Mouse (Mus musculus) activated CD4-positive, CD25-positive, alpha-beta regulatory T cell, adult 4 months (primary cell): ENCODE measurements at regions not wholly inside any gene's neighbourhood (a gene's known extent, or its start where the extent isn't known, plus 50 kb on each side); places are given as distances from the start of the nearest gene placed in this dataset.

ENCODE experiments used
- ATAC-seq: one replicate; pipeline ENCODE4 v1.8.0; 2017

- ATAC-seq: no peak
These were observed 109.6 kb upstream of the Sall1 start for GRCm38 (mm10) chr8:89153605-89154004.

DNA sequence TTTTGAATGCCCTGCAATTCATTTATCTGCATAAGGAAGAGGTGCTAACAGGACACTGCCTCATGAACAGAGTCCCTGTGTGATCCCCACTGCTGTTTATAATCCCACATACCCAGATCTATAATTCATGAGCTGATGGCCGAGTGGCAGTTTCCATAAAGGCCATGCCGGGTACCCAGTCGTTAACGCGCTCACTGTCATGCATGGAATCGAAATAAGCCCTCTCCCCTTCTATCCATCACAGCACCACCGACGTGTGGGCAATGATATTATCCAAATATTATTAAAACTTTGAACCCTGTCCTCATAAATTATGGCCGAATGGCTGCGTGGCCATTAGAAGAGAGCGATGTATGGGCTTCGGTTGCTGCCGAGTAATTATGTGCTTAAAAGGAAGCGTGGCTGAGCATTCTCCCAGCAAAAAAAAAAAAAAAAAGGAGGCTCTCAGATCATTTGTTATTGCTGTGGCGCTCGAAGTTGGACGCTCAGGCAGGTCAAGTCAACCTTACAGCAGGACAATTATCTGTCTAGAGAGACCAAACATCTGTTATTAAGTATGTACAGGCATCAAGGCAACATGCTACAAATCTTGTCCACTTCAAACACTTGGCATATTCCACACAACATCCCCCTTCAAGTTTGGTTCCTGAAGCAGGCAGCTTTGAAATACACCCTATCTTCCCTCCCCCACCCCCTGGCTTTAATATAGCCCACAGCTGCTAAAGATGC lies 109.1 kb upstream of the Sall1 start:
- ATAC-seq: no peak

- ATAC-seq: no peak
These were observed 108.4 kb upstream of the Sall1 start for GRCm38 (mm10) chr8:89152331-89152730.

DNA sequence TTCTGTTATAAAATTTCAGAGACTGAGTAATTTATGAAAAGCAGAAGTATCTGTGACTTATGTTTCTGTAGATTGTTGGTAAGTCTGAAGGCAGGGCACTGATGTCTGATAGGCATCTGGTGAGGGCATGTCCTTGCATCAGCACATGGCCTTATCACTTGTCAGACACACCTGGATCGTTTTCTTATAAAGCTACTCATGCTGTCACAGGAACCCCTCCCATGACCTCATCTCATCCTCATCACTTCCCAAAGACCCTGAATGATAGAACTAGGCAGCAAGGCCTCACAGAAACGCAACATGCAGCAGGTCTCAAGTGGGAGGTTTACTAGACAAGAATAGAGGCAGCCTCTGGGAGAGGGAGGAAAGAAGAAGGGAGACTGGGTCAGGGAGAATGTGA lies 107.0 kb upstream of the Sall1 start:
- no peak for ATAC-seq

GRCm38 (mm10) chr8:89141529-89142235 lies 97.7 kb upstream of the Sall1 start:
- ATAC-seq: no peak

GRCm38 (mm10) chr8:89139876-89140275 lies 95.9 kb upstream of the Sall1 start:
- ATAC-seq: no peak

DNA sequence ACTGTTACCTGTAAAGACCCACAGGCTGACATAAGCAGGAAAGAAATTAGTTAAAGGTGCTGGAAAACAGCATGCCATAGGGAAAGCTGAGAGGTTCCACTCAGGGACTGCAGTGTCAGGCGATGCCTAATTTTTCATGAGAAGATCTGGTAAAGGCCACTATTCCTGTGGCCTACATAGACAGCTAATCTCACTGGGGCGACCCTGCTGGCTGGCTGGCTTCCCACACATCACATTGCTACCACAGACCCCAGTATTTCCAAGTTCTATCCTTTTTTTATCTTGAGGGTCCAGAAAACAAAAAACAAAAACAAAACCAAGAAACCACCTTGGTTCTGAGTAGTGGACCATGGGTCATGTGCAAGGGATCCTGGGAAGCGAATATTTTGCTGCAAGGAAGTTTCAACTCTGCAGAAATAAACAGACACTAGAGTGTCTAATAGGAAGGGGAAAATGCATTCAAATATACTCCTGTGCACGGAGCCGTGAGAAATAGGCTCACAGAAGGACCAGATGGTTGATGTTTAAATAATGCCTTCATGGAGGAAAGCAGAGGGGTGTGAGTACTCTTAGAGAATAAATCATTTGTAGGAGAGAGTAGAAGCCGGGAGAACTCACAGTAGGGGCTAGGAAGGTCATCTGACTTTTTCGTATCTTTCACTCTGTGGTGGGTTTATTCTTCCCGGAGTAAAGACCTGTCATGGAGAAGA lies 94.6 kb upstream of the Sall1 start:
- no peak for ATAC-seq

DNA sequence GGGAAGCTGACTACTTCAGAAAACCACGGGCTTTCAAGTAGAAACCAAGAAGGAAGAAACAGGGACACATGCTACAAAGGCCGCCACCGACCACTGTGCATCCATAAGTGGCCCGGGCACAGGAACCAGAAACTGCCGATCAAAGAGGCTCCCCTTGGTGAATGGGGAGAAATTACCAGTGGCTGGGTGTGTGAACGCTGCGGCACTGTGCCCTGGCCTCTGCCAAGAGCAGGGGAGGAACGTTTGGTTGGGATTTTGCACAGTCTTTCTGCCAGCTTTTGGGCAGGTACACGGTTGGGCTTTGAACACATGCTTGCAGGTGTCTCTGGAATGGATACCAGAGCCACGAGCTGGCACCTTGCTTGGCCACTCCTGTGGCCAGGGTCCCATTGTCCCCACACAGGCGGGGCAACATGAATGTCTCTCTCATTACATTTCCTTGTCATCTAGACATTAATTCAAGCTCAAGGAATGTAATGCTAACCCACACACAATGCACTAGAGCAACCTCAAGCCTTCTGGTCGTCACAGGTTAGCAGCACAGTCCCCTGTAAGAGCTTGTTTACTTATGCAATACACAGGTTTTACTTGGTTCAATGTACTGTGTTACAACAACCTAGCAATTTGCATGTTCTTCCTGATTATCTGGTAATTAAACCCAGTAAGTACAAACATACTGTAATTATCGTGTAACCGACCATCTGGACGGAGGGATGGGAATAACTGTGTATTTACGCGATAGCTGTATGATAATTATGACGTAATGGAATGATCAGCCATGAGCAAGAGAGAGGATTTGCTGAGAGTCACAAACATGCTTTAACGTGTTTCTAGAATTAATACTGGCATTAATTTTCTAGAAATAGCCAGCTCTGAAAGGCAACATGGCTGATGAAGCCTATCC lies 90.9 kb upstream of the Sall1 start:
- no peak for ATAC-seq

- no peak for ATAC-seq
These were observed 90.1 kb upstream of the Sall1 start for GRCm38 (mm10) chr8:89134058-89134457.

- no peak for ATAC-seq
These were observed 77.1 kb upstream of the Sall1 start for GRCm38 (mm10) chr8:89121051-89121450.

GRCm38 (mm10) chr8:89107895-89108660 lies 64.1 kb upstream of the Sall1 start:
- no peak for ATAC-seq

GRCm38 (mm10) chr8:89106346-89106745 lies 62.4 kb upstream of the Sall1 start:
- no peak for ATAC-seq

DNA sequence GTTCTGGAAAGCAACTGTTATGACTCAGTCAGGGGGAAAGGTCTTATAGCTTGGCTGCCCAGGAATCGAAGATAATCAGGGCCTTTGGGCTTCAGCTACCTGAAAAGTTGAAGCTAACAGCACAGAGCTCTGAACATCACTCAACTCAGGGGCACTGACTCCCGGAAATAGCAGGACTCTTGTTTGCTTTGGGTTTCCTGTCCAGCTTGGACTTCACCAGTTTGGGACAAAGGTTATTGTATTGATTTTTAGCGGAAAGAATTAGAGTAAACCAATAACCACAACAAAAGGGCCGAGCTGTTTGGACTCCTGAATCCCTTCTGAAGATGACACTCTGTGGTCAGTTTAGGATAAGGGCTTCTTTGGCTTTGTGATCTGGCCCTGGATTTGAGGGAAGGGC lies 53.4 kb upstream of the Sall1 start:
- ATAC-seq: no peak
